Mouse (Mus musculus): ENCODE data around the gene Ccdc12.

Ccdc12 gene

DNA sequence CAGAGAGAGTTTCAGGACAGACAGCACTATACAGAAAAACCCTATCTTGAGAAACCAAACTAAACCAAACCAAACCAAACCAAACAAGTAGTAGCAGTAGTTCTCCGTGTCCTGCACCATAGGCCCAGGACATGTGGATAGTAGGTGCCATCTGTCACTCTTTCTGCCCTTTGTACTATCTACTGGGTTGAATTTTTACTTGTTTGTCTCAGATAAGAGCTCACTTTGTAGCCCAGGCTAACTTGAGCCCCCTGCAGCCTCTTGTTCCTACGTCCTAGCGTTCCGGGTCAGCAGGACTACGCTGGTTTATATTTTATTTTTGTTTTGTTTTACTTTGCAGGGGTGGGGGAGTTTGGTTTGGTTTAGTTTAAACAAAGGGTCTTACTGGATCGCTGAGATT is 47.6 kb downstream of the Ccdc12 start:
- DNase-seq (ENCODE audit: low read depth, low spot score) = no peak

GRCm38 (mm10) chr9:110706784-110707183 is 50.5 kb downstream of the Ccdc12 start:
- DNase-seq (ENCODE audit: low read depth, low spot score) = no peak

- DNase-seq (ENCODE audit: low read depth, low spot score) = peak; percentile 90
These were observed 53.4 kb downstream of the Ccdc12 start for GRCm38 (mm10) chr9:110709640-110710258.

DNA sequence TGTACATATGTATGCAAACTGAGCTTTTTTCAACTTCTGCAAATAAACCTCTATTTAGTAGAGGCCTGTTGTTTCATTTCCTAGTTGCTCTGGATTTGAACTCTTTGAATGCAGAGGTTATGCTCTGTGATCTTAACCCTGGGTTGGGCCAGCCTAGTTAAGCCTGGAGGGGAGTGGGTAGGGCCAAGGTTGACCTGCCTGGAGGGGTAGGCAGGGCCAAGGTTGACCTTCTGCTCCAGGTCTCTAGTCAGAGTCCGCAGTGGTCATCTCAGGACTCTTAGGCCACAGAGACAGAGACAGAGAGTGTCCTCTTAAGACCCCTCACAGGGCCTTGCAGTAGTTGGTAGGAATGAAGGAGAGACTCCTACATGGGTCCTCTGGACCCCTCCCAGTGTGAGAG is 55.2 kb downstream of the Ccdc12 start:
- no peak for DNase-seq (ENCODE audit: low read depth, low spot score)

GRCm38 (mm10) chr9:110711996-110712395 is 55.7 kb downstream of the Ccdc12 start:
- no peak for DNase-seq (ENCODE audit: low read depth, low spot score)

GRCm38 (mm10) chr9:110712545-110712944 is 56.2 kb downstream of the Ccdc12 start:
- DNase-seq (ENCODE audit: low read depth, low spot score) = no peak

GRCm38 (mm10) chr9:110713389-110713788 is 57.1 kb downstream of the Ccdc12 start:
- no peak for DNase-seq (ENCODE audit: low read depth, low spot score)

DNA sequence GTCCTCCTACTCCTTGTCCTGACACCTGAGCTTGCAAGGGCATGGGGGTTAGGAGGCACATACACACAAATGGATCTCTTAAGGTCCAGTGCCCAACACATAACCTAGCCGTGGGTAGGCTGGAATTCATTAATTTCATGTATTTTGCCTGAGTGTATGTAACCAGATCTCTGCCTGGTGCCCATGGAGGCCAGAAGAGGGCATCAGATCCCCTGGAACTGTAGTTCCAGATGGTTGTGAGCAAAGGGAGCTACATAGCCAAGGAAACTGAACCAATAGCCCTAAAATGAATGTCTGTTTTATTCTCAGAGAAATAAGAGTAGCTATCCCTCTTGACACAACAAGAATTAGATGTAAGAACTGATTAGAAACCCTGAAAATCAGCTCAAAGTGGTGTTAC is 59.1 kb downstream of the Ccdc12 start:
- DNase-seq (ENCODE audit: low read depth, low spot score) = no peak

DNA sequence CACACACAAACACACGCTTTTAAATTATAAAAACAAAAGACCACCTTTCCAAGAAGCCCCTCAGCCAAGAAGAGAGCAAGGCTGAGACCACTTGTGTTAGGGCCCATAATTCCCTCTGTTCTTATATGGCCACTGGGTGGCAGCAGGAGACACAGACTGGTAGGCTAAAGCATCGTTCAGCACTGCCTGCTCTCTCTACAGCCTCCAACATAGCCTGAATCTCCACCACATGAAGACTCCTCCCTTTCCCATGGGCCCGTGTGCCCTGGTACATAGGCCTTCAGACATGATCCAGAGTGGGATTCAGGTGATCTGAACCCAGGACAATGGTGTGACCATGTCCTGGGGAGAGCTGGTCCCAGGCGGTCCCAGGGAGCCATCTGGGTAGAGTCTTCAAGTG is 60.5 kb downstream of the Ccdc12 start:
- peak; percentile 69 for DNase-seq (ENCODE audit: low read depth, low spot score)

DNA sequence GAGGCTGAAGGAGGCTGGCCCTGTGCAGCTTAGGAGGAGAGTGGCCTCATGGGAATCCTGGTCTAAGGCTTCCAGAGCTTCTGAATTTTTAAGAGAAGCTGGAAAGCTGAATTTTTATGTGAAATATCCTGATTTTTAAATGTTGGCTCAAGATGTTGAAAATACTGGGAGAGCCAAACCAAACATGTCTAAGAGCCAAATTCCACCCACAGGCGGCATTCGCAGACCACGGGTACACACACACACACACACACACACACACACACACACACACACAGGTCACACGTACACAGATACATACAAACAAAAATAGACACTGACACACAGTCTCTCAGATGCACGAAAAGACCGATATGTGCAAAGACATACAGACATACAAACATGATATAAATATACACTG is 61.8 kb downstream of the Ccdc12 start:
- DNase-seq (ENCODE audit: low read depth, low spot score) = no peak

DNA sequence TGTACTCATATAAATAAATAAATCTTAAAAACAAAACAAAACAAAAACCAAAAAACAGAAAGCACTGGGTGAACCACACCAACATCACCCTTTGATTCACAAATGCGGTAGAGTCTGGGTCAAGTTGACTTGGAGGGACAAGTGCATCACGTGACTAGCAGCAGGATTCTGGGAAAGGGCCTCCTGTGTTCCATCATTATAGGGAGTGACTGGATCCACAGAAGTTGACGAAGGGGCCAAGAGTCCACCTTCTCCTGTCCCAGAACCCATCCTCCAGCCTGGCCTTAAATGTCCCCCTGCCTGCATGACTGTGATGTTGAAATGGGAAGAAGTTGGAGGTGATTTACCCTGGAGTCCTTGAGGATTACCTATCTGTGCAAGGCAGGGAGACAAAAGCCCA is 62.5 kb downstream of the Ccdc12 start:
- no peak for DNase-seq (ENCODE audit: low read depth, low spot score)

- no peak for DNase-seq (ENCODE audit: low read depth, low spot score)
These were observed 63.7 kb downstream of the Ccdc12 start for GRCm38 (mm10) chr9:110719977-110720376.

- no peak for DNase-seq (ENCODE audit: low read depth, low spot score)
These were observed 65.8 kb downstream of the Ccdc12 start for GRCm38 (mm10) chr9:110722060-110722459.

DNA sequence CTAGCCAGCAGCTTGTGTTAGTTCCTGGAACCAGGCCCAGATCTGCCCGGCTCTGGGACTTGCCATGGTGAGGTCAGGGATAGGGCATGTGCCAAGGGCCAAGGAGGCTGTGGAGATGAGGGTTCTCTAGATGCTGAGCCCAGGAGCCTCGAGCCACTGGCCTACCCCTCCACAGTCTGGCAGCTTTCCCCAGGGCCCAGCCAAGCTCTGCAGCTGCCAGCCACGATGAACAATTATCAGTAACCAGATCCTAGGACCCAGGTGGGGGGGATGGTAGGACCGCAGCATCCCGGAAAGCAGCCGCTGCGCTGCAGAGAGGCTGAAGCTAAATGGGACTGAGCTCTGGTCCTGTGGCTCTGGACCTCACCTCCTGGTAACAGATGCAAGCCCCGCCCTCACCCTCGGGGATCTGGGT is 69.4 kb downstream of the Ccdc12 start:
- no peak for DNase-seq (ENCODE audit: low read depth, low spot score)

DNA sequence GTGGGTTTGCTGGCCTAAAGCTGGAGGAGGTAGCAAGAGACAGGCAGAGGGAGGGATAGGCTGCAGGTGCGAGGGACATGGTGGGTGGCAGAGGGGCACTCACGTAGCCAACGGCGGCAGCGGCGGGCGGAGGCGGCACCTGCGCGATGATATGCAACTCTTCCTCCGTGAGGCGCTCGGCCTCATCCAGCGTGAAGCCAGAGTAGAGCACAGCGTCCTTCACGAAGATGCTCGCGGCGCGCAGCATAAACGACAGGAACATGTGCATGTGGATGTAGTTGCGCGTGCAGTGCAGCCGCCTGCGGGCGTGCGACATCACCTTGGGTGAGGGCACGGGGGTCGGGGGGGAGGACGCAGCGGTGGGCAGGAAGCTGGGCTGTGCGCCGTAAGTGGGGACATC is 70.6 kb downstream of the Ccdc12 start:
- DNase-seq (ENCODE audit: low read depth, low spot score) = peak; percentile 27

DNA sequence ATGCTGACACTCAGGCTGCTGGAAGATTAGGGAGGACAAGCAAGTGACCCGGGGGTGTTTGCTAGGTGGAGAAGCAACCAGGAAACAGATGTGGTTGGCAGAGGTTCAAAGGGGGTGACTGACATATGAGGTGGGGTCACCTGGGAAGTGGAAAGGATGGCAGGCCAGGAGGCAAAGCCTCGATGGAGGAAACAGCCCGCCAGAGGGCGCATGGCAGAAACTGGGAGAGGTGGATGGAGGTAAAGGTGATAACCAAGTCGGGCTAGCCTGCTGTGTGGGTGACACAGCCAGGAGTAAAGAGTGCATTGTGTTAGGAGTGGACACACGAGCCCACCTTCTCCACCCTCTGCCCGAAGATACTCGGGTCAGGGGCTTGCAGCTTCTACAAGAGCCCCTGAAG is 73.5 kb downstream of the Ccdc12 start:
- peak; percentile 75 for DNase-seq (ENCODE audit: low read depth, low spot score)

GRCm38 (mm10) chr9:110731859-110732258 is 75.6 kb downstream of the Ccdc12 start:
- no peak for DNase-seq (ENCODE audit: low read depth, low spot score)

DNA sequence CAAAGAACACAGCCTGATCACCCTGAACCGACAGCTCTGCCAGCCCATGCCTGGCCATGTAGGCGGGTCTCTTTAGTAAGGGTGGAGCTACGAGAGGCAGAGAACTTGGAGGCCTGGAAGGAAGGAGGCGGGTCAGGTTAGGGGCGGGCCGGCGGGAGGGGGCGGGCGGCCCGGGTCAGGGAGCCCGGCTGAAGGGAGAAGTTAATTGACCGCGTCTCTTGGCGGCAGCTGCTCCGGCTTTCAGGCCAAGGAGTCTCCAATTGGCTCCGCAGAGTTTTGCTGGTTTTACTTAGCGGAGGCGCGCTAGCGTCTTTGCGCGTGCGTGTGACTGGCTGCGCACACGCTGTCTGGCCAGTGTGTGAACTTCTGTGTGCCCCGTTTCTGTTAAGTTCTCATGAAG is 76.3 kb downstream of the Ccdc12 start:
- peak; percentile 72 for DNase-seq (ENCODE audit: low read depth, low spot score)

DNA sequence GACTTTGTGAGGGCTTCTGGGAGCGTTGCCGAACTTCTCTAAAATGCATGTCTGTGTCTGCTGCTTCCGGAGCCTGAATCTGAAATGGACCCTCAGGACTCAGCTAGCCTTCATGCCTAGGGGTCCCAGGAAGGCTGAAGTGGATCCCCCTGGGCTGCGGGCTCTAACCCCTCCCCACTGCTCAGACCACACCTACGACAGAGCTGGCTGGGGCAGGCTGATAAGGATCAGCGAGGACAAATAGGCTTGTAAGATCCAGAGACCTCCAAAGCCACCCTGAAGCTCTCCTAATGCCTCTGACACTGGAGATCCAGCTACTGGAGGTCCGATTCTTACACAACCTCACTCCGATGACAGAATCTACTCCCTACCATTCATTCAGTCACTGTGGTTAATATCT is 76.8 kb downstream of the Ccdc12 start:
- DNase-seq (ENCODE audit: low read depth, low spot score) = no peak

DNA sequence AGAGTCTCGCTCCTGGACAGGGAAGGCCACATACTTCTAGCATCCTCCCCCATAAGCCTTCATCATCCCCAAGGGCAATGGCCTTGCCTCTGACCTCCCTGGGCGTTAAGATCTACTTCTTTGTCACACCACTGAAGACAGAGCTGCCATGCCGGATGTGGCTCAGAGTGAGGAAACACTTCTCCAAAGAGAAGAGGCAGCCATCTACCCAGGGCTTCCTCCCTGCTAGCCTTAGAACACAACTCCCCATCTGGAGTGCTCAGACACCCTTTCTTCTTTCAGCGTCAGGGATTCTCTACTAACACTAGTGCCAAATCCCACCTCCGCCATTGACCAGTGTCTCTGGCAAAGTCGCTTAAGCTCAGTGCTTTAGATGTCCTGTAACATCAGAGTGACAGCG is 77.9 kb downstream of the Ccdc12 start:
- DNase-seq (ENCODE audit: low read depth, low spot score) = peak; percentile 29

DNA sequence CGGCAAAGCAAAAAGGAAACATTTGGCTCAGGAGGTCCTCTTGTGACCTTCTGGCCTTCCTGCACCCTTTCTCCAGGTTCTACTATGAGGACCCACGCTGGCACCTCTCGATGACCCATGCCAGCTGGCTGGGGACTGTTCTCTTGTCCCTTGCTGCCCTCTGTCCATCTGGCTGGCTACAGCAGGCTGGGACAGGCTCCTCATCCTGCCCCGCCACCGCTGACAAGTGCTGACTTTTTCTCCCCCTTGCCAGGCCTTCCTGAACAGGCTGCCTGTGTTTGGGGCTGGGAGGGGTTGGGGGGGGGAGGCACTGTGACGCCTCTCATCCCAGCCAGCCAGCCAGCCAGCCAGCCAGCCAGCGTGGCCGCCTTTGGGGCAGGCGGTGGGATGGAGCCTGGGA is 80.1 kb downstream of the Ccdc12 start:
- DNase-seq (ENCODE audit: low read depth, low spot score) = no peak

- DNase-seq (ENCODE audit: low read depth, low spot score) = peak; percentile 27
These were observed 81.8 kb downstream of the Ccdc12 start for GRCm38 (mm10) chr9:110738054-110738453.

DNA sequence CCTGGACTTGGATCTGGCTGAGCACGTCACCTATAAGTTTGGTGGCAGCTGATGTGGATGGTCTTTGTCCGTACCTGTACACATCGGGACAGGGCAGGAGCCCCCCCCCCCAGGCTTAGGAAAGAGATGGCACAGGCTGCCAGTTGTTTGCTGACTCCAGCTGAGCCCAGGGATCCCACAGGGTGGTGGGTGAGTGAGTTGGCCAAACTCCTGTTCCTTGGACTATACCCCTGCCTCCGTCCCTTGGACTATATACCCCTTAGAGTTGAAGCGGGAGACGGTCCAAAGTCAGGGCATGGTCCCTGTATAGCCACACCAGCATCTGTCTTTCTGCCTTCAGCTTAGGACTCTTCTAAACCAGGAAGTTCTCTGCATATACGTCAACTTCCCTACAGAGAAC is 83.7 kb downstream of the Ccdc12 start:
- no peak for DNase-seq (ENCODE audit: low read depth, low spot score)

DNA sequence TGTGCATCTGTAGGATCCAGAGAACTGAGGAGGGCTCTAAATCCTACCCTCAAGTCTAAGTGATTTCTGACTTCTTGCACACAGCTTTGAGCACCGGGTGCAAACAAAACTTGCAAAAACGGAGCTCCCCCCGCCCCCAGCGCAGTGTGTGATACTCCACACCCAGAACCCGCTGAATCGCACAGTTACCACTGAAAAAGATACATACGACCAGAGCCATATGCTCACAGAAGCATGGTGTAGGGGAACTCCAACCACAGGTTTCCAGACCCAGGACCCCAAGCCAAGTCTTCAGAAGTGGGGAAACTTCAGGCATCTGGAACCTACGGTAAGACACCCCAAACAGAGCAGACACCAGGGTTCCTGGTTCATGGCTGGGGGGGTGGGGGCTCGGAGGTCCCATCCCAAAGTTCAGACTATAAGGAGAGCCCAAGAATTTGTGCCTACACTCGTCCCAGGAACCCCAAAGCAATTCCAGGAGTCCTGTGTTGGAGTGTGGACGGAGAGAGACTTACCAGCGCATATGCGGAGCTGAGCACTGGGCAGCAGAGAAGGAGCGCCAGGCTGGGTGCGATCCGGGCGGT is 85.5 kb downstream of the Ccdc12 start, which contains the start of gene Myl3:
Gene Myl3 (plus strand): TSS at position 151 of the 584 bp plus-strand sequence.
- DNase-seq (ENCODE audit: low read depth, low spot score) = no peak

Data from CD4-positive, CD25-positive, alpha-beta regulatory T cell, adult 2 months (primary cell).